ENCODE assay signal across 15 mouse cellular contexts in genomic region chr3:89591461-89591860, GRCm38 (mm10).
A peak's percentile ranks its signal among the peaks of the same experiment; 100 is the strongest.
DNase-seq lines count a peak whose midpoint lies in the region; ATAC-seq lines count a peak whose summit lies in the region.
"Had no signal": no experiment of that assay in that cellular context is flagged by ENCODE, and none has a peak within 500 bp of the region (broad histone marks: within the 10 kb centered on the region; RNA-seq: fewer than 3 reads in every experiment).

No protein-coding gene starts in this region.

- no peaks in the 10 kb centered on the region for H3K27me3 ChIP-seq in forebrain, embryonic 13.5 days
- H3K27me3 ChIP-seq in forebrain, embryonic 12.5 days = no peaks in the 10 kb centered on the region
- H3K27me3 ChIP-seq in hindbrain, embryonic 14.5 days (ENCODE audit: control insufficient read depth, insufficient read depth, low read length) = no peaks in the 10 kb centered on the region
- H3K27me3 ChIP-seq in intestine, embryonic 16.5 days (replicated peaks; ENCODE audit: control insufficient read depth, insufficient read depth, low read length) = no peaks in the 10 kb centered on the region

- no peak overlapping the region for H3K4me3 ChIP-seq in forebrain, embryonic 13.5 days
- H3K4me3 ChIP-seq in forebrain, embryonic 12.5 days (replicated peaks) = no peak overlapping the region
- H3K4me3 ChIP-seq in hindbrain, embryonic 14.5 days (replicated peaks; ENCODE audit: low read length) = no peak overlapping the region
- no peak overlapping the region for H3K4me3 ChIP-seq in intestine, embryonic 16.5 days (ENCODE audit: low read length)
- H3K4me3 ChIP-seq: heart, embryonic 10.5 days had no signal

- H3K27ac ChIP-seq in forebrain, embryonic 13.5 days = peak overlapping the region; percentile 62
- no peak overlapping the region for H3K27ac ChIP-seq in forebrain, embryonic 12.5 days
- H3K27ac ChIP-seq in hindbrain, embryonic 14.5 days = peak overlapping the region; percentile 72
- H3K27ac ChIP-seq in intestine, embryonic 16.5 days (ENCODE audit: low read length) = no peak overlapping the region
- H3K27ac ChIP-seq: heart, embryonic 10.5 days had no signal

- H3K36me3 ChIP-seq in forebrain, embryonic 13.5 days (ENCODE audit: poor library complexity, severe bottlenecking) = no peaks in the 10 kb centered on the region
- H3K36me3 ChIP-seq in forebrain, embryonic 12.5 days (replicated peaks) = no peaks in the 10 kb centered on the region
- H3K36me3 ChIP-seq in hindbrain, embryonic 14.5 days (replicated peaks; ENCODE audit: control insufficient read depth, insufficient read depth) = no peaks in the 10 kb centered on the region
- no peaks in the 10 kb centered on the region for H3K36me3 ChIP-seq in intestine, embryonic 16.5 days (ENCODE audit: control insufficient read depth, insufficient read depth, low read length)
- H3K36me3 ChIP-seq: heart, embryonic 10.5 days had no signal

- no peak overlapping the region for H3K9ac ChIP-seq in forebrain, embryonic 13.5 days
- H3K9ac ChIP-seq in forebrain, embryonic 12.5 days = no peak overlapping the region
- H3K9ac ChIP-seq in hindbrain, embryonic 14.5 days = no peak overlapping the region
- H3K9ac ChIP-seq in intestine, embryonic 16.5 days (ENCODE audit: low read depth, low read length) = no peak overlapping the region

- H3K4me1 ChIP-seq in forebrain, embryonic 13.5 days = peaks cover 56% of the 10 kb centered on the region
- H3K4me1 ChIP-seq in forebrain, embryonic 12.5 days = peaks cover 27% of the 10 kb centered on the region
- H3K4me1 ChIP-seq in hindbrain, embryonic 14.5 days (replicated peaks; ENCODE audit: control insufficient read depth, insufficient read depth, low read length) = peaks cover 22% of the 10 kb centered on the region
- H3K4me1 ChIP-seq in intestine, embryonic 16.5 days (ENCODE audit: control insufficient read depth, insufficient read depth, low read length) = no peaks in the 10 kb centered on the region

- no peak for ATAC-seq in forebrain, embryonic 13.5 days
- no peak for ATAC-seq in forebrain, embryonic 12.5 days (ENCODE audit: low FRiP score)
- no peak for ATAC-seq in hindbrain, embryonic 14.5 days (ENCODE audit: low FRiP score)
- no peak for ATAC-seq in intestine, embryonic 16.5 days

- H3K9me3 ChIP-seq in forebrain, embryonic 13.5 days (replicated peaks) = no peaks in the 10 kb centered on the region
- no peaks in the 10 kb centered on the region for H3K9me3 ChIP-seq in forebrain, embryonic 12.5 days
- H3K9me3 ChIP-seq in hindbrain, embryonic 14.5 days (ENCODE audit: control insufficient read depth, low read length) = no peaks in the 10 kb centered on the region
- no peaks in the 10 kb centered on the region for H3K9me3 ChIP-seq in intestine, embryonic 16.5 days (ENCODE audit: control insufficient read depth, low read length)
- H3K9me3 ChIP-seq: heart, embryonic 10.5 days had no signal

- WGBS in forebrain, embryonic 13.5 days = 60% methylated on average over 3 of the region's 3 CpGs
- WGBS in forebrain, embryonic 12.5 days = 62% methylated on average over 3 of the region's 3 CpGs
- 52% methylated on average over 3 of the region's 3 CpGs for WGBS in hindbrain, embryonic 14.5 days
- 51% methylated on average over 3 of the region's 3 CpGs for WGBS in intestine, embryonic 16.5 days

- peak; percentile 22 for DNase-seq in MN1 (ENCODE audit: low spot score)
- peak; percentile 14 for DNase-seq in cerebellum, adult 9-11 months
- DNase-seq in hindbrain, embryonic 14.5 days (ENCODE audit: low spot score) = no peak
- no peak for DNase-seq in ovary, postnatal 10 days (ENCODE audit: low spot score)
- DNase-seq in B cell, adult 2 months = no peak
- DNase-seq: gastrocnemius, postnatal 25 days; heart, postnatal 36 days; kidney, adult 2 months; kidney, postnatal 36 days; layer of hippocampus, postnatal 36 days; thymus, adult 2 months had no signal

- no peak overlapping the region for H3K4me2 ChIP-seq in forebrain, embryonic 13.5 days
- no peak overlapping the region for H3K4me2 ChIP-seq in forebrain, embryonic 12.5 days
- no peak overlapping the region for H3K4me2 ChIP-seq in hindbrain, embryonic 14.5 days (replicated peaks)
- H3K4me2 ChIP-seq in intestine, embryonic 16.5 days (ENCODE audit: low read depth, low read length) = no peak overlapping the region

Comparison
In these comparisons a context has a peak if more than half of its experiments do, and no peak if none do; other contexts are left out.
1. H3K27ac ChIP-seq: peak in forebrain, embryonic 13.5 days (single experiment) and hindbrain, embryonic 14.5 days (single experiment); none in forebrain, embryonic 12.5 days (single experiment) and intestine, embryonic 16.5 days (single experiment).
2. DNase-seq: peak in MN1 (single experiment) and cerebellum, adult 9-11 months (single experiment); none in hindbrain, embryonic 14.5 days (single experiment), ovary, postnatal 10 days (single experiment) and B cell, adult 2 months (0 of 2).